Mouse (Mus musculus): ENCODE measurements around the gene Vps18. TPM values are rescaled to one million over a fixed set of nuclear protein-coding genes. Genes with fewer than 3 reads are reported as not detected.

The Vps18 gene
- polyA plus RNA-seq, 1 experiment from 2014 or later = 17.5 TPM

DNA sequence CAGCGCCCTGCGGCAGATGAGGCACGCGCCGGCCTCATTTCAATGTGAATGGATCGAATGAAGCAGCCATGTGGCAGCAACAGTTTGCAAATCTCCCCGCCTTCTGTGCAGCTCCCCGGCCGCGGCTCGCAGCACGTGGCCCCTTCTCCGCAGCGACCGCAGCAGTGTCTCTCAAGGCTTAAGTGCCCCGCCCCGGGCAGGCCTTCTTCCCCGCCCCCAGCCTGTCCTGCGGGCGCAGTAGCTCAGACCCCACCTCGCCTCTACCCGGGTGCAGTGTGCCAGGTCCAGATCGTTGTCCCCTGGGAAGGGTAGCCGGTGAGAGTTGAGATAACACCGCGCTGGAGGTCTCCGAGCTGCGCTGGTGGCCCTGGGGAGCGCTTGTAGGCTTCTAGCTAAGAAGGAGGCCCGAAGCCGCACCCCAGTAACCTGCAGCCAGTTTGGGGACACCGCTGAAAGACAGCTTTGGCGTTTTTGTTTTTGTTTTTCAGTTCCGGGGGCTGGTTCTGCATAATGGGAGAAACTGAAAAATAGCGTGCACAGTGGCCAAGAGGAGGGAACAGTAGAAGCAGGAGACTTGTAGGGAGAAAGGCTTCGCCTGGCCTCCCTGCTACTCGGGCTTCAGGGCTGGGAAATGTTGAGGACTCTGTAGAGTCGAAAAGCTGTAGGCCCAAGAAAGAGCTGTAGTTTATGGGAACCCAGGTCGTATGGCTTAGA is 34.2 kb downstream of the Vps18 start:
- peak overlapping the region; percentile 61 for H3K9ac ChIP-seq (ENCODE audit: low read length)
- peaks cover 53% of the 10 kb centered on the region for H3K4me1 ChIP-seq (ENCODE audit: control insufficient read depth, insufficient read depth, low read length)
- WGBS = 16% methylated on average over 39 of the region's 39 CpGs
- no peaks in the 10 kb centered on the region for H3K9me3 ChIP-seq (replicated peaks; ENCODE audit: control insufficient read depth, low read length)
- no peaks in the 10 kb centered on the region for H3K36me3 ChIP-seq (ENCODE audit: control insufficient read depth, insufficient read depth, low read length)
- H3K4me3 ChIP-seq (replicated peaks; ENCODE audit: low read length) = peak overlapping the region; percentile 35
- ATAC-seq (ENCODE audit: insufficient read depth, low FRiP score) = 0 out of 2 replicates have a peak, but pooled peaks have one; percentile 9
- no peak overlapping the region for H3K27ac ChIP-seq (ENCODE audit: low read length)
- H3K4me2 ChIP-seq (ENCODE audit: low read depth, low read length) = peak overlapping the region; percentile 53
- H3K27me3 ChIP-seq (ENCODE audit: control insufficient read depth, insufficient read depth, low read length) = peaks cover 53% of the 10 kb centered on the region

DNA sequence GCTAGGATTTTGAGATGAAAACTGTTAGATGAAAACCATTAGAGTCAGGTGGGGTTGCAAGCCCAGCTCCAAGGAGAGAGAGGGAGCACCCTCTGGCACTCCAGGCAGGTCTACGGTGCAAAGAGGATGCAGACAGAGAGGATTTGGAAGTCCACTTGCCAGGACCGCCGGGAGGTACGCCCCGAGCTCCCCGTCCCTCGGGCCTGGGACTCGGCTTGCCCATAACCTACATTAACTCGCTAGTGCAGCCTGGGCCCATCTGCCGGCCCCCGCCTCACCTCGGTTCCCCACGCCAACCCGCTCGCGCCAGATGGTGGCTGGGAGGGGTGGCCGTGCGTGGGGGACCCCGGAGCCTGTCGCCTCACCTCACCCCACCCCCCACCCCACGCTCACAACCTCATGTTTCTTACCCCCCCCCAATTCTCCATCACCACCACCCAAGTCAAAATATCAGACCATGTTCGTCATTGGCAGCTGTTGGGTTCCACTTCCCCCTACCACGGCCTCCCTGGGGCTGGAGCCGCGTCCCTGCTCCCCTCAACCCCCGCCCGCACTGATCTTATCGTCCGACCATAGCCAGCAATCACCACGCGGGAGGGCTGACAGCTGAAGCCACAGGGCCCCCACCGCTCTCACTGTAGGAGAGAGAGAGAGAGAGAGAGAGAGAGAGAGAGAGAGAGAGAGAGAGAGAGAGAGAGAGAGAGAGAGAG is 35.5 kb downstream of the Vps18 start:
- peak overlapping the region; percentile 59 for H3K4me3 ChIP-seq (replicated peaks; ENCODE audit: low read length)
- peaks cover 48% of the 10 kb centered on the region for H3K4me1 ChIP-seq (ENCODE audit: control insufficient read depth, insufficient read depth, low read length)
- no peak overlapping the region for H3K27ac ChIP-seq (ENCODE audit: low read length)
- ATAC-seq (ENCODE audit: insufficient read depth, low FRiP score) = no peak
- H3K36me3 ChIP-seq (ENCODE audit: control insufficient read depth, insufficient read depth, low read length) = no peaks in the 10 kb centered on the region
- WGBS = 14% methylated on average over 32 of the region's 32 CpGs
- peaks cover 58% of the 10 kb centered on the region for H3K27me3 ChIP-seq (ENCODE audit: control insufficient read depth, insufficient read depth, low read length)
- H3K9me3 ChIP-seq (replicated peaks; ENCODE audit: control insufficient read depth, low read length) = no peaks in the 10 kb centered on the region
- H3K9ac ChIP-seq (ENCODE audit: low read length) = peak overlapping the region; percentile 72
- peak overlapping the region; percentile 89 for H3K4me2 ChIP-seq (ENCODE audit: low read depth, low read length)

DNA sequence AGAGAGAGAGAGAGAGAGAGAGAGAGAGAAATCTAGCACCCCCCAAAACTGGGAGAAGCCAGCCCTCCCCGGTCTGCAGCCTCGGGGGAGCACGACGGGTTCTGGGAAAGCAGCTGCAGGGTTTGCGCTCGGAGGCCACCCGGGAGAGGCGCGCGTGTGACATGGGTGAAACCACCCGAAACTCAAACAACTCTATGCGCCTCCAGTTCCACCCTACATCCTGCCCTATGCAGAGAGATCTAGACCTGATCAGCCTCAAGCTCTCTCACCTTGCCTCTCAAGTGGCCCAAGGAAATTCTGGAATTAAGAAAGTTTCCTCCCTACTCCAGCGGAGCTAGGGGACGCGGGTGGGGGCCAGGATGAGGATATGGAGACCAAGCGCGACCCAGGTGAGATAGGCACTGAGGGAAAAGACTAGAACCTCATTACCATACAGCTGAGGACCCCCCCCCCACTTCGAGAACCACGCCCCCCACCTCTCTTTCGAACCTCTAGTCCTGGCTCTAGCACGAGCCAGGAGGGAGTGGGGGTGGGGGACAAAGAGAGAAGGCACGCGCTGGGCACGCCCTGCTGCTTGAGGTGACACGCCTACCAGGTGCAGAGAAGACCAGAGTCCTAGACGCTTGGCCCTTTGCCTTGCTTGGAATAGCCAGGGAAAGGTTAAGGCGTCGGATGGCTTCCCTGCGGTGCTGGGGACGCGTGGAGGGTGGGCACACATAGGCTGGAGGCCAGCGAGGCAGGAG is 36.2 kb downstream of the Vps18 start:
- peak overlapping the region; percentile 89 for H3K4me2 ChIP-seq (ENCODE audit: low read depth, low read length)
- H3K9me3 ChIP-seq (replicated peaks; ENCODE audit: control insufficient read depth, low read length) = no peaks in the 10 kb centered on the region
- peak overlapping the region; percentile 72 for H3K9ac ChIP-seq (ENCODE audit: low read length)
- peaks cover 58% of the 10 kb centered on the region for H3K27me3 ChIP-seq (ENCODE audit: control insufficient read depth, insufficient read depth, low read length)
- WGBS = 2% methylated on average over 32 of the region's 32 CpGs
- ATAC-seq (ENCODE audit: insufficient read depth, low FRiP score) = peak; percentile 69; the same call in 1 of the 2 replicates
- peaks cover 48% of the 10 kb centered on the region for H3K4me1 ChIP-seq (ENCODE audit: control insufficient read depth, insufficient read depth, low read length)
- peak overlapping the region; percentile 59 for H3K4me3 ChIP-seq (replicated peaks; ENCODE audit: low read length)
- no peaks in the 10 kb centered on the region for H3K36me3 ChIP-seq (ENCODE audit: control insufficient read depth, insufficient read depth, low read length)
- H3K27ac ChIP-seq (ENCODE audit: low read length) = peak overlapping the region; percentile 65

DNA sequence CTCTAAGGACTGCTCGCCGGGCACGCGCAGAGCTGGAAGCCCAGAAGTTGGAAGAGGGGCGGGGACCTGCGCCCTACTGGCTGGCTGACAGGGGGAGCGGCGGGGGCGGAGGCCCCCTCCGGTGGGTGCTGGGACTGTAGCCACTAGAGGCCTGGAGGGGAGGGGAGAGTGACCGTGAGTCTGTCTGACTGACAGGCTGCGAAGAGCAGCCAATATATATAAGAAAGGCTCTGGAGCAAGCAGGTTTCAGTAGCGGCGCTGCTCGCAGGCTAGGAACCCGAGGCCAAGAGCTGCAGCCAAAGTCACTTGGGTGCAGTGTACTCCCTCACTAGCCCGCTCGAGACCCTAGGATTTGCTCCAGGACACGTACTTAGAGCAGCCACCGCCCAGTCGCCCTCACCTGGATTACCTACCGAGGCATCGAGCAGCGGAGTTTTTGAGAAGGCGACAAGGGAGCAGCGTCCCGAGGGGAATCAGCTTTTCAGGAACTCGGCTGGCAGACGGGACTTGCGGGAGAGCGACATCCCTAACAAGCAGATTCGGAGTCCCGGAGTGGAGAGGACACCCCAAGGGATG is 37.1 kb downstream of the Vps18 start, which contains the start of gene Dll4:
Dll4 (plus strand) TSS at position 217 of the 576 bp plus-strand sequence.
- peaks cover 48% of the 10 kb centered on the region for H3K4me1 ChIP-seq (ENCODE audit: control insufficient read depth, insufficient read depth, low read length)
- H3K4me2 ChIP-seq (ENCODE audit: low read depth, low read length) = peak within 1 kb of the TSS; percentile 89
- peaks cover 54% of the 10 kb centered on the region for H3K27me3 ChIP-seq (ENCODE audit: control insufficient read depth, insufficient read depth, low read length)
- no peaks in the 10 kb centered on the region for H3K36me3 ChIP-seq (ENCODE audit: control insufficient read depth, insufficient read depth, low read length)
- H3K9ac ChIP-seq (ENCODE audit: low read length) = peak within 1 kb of the TSS; percentile 72
- peak; percentile 73 for ATAC-seq (ENCODE audit: insufficient read depth, low FRiP score)
- H3K9me3 ChIP-seq (replicated peaks; ENCODE audit: control insufficient read depth, low read length) = no peaks in the 10 kb centered on the region
- WGBS = under 1% methylated on average over 33 of the region's 33 CpGs
- H3K27ac ChIP-seq (ENCODE audit: low read length) = peak within 1 kb of the TSS; percentile 65
- H3K4me3 ChIP-seq (replicated peaks; ENCODE audit: low read length) = peak within 1 kb of the TSS; percentile 59

DNA sequence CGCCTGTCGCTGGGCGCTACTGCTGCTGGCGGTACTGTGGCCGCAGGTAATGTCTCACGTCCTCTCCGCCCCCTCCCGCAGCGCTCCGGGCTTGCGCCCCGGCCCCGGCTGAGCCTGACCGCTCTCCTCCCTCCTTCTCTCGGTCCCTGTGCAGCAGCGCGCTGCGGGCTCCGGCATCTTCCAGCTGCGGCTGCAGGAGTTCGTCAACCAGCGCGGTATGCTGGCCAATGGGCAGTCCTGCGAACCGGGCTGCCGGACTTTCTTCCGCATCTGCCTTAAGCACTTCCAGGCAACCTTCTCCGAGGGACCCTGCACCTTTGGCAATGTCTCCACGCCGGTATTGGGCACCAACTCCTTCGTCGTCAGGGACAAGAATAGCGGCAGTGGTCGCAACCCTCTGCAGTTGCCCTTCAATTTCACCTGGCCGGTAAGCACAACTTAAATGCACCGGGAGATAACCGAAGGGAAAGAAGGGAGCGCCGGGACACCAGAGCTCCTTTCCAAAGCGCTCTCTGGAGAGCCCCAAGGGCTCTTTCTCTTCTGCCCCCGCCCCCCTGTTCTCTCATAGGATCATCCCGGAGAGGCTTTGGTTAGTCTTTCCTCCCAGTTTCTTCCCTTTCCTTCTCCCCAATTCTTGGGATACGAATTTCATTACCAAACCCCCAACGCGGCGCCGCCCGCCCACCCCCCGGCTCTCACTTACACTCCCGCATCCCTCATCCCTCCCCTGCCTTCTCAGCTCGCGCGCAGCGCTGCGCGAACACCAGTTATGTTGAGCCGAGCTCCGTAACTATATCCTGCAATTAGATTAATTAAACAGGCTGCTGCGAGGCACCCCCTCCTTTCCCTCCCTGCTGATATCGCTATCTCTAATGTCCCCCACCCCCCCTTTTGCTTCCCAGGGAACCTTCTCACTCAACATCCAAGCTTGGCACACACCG is 37.9 kb downstream of the Vps18 start:
- H3K9ac ChIP-seq (ENCODE audit: low read length) = peak overlapping the region; percentile 72
- H3K9me3 ChIP-seq (replicated peaks; ENCODE audit: control insufficient read depth, low read length) = no peaks in the 10 kb centered on the region
- peaks cover 47% of the 10 kb centered on the region for H3K27me3 ChIP-seq (ENCODE audit: control insufficient read depth, insufficient read depth, low read length)
- peak overlapping the region; percentile 65; the same call in 1 of the 2 replicates for H3K27ac ChIP-seq (ENCODE audit: low read length)
- H3K4me2 ChIP-seq (ENCODE audit: low read depth, low read length) = peak overlapping the region; percentile 89
- H3K4me3 ChIP-seq (replicated peaks; ENCODE audit: low read length) = peak overlapping the region; percentile 59
- H3K4me1 ChIP-seq (ENCODE audit: control insufficient read depth, insufficient read depth, low read length) = peaks cover 47% of the 10 kb centered on the region
- no peak for ATAC-seq (ENCODE audit: insufficient read depth, low FRiP score)
- WGBS = under 1% methylated on average over 61 of the region's 61 CpGs
- H3K36me3 ChIP-seq (ENCODE audit: control insufficient read depth, insufficient read depth, low read length) = no peaks in the 10 kb centered on the region

DNA sequence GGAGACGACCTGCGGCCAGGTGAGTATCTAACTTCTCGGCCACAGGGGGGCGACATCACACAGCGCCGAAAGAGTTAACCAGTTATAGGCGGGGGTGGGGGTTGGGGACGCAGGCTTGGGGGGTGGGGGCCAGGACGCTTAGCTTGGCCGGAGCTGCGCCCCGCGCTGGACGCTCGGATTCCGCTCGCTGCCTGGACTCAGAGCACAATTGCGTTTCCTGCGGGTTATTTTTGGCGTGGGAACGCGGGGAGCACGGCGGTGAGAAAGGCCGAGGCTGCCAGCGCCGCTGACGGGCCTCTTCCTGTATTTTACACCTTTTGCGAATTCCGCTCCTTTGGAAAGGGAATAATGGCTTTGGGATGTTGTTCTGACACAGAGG is 38.6 kb downstream of the Vps18 start:
- Histone ChIP-seq H3K27ac (ENCODE audit: low read length) (no peak overlapping the region), H3K4me1 (ENCODE audit: control insufficient read depth, insufficient read depth, low read length) (peaks cover 40% of the 10 kb centered on the region), H3K36me3 (ENCODE audit: control insufficient read depth, insufficient read depth, low read length) (no peaks in the 10 kb centered on the region), H3K4me3 (replicated peaks; ENCODE audit: low read length) (peak overlapping the region; percentile 59), H3K27me3 (ENCODE audit: control insufficient read depth, insufficient read depth, low read length) (peaks cover 41% of the 10 kb centered on the region), H3K9me3 (replicated peaks; ENCODE audit: control insufficient read depth, low read length) (no peaks in the 10 kb centered on the region), H3K4me2 (ENCODE audit: low read depth, low read length) (peak overlapping the region; percentile 89), H3K9ac (ENCODE audit: low read length) (peak overlapping the region; percentile 72)
- under 1% methylated on average over 30 of the region's 30 CpGs for WGBS
- ATAC-seq (ENCODE audit: insufficient read depth, low FRiP score) = no peak

DNA sequence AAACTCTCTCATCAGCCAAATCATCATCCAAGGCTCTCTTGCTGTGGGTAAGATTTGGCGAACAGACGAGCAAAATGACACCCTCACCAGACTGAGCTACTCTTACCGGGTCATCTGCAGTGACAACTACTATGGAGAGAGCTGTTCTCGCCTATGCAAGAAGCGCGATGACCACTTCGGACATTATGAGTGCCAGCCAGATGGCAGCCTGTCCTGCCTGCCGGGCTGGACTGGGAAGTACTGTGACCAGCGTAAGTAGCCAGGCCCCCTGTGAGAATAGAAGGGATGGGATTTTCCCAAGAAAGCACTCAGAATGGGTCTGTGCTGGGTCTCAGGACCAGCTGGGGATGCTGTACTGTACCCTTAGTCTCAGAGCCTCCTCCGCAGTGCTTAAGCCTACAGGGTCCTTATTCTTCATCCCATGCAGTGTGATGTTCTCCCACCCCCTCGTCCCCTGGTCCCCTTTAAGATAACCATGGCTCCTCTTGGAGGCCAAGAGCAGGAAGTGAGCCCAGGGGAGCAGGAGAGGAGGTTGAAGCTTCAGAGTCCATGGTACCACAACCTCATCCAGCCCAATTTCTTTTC is 39.5 kb downstream of the Vps18 start:
- Histone ChIP-seq H3K27me3 (ENCODE audit: control insufficient read depth, insufficient read depth, low read length) (peaks cover 38% of the 10 kb centered on the region), H3K36me3 (ENCODE audit: control insufficient read depth, insufficient read depth, low read length) (no peaks in the 10 kb centered on the region), H3K9me3 (replicated peaks; ENCODE audit: control insufficient read depth, low read length) (no peaks in the 10 kb centered on the region), H3K9ac (ENCODE audit: low read length) (0 out of 2 replicates have a peak overlapping the region, but pooled peaks have one; percentile 26), H3K4me3 (replicated peaks; ENCODE audit: low read length) (peak overlapping the region; percentile 59), H3K27ac (ENCODE audit: low read length) (0 out of 2 replicates have a peak overlapping the region, but pooled peaks have one; percentile 4), H3K4me1 (ENCODE audit: control insufficient read depth, insufficient read depth, low read length) (peaks cover 31% of the 10 kb centered on the region), H3K4me2 (ENCODE audit: low read depth, low read length) (peak overlapping the region; percentile 89)
- ATAC-seq (ENCODE audit: insufficient read depth, low FRiP score) = no peak
- 43% methylated on average over 11 of the region's 11 CpGs for WGBS

Data from stomach, embryonic 16.5 days (tissue).